Mouse (Mus musculus) myocyte (in vitro differentiated cells): Measurements from ENCODE around the gene Ddah2. TPM values are rescaled to one million over a fixed set of nuclear protein-coding genes. Genes with fewer than 3 reads are reported as not detected.

Experiments used
- H3K27me3 ChIP-seq: one replicate; pipeline ENCODE4 v1.6.1; 2011; ENCODE audit not compliant: control insufficient read depth, insufficient read depth, insufficient read length
- H3K36me3 ChIP-seq: one replicate; pipeline ENCODE4 v1.6.1; 2011; ENCODE audit not compliant: control insufficient read depth, insufficient read depth
- H3K4me2 ChIP-seq: one replicate; pipeline ENCODE4 v1.6.1; 2011; ENCODE audit warnings: low read depth, control low read depth
- H3K4me3 ChIP-seq: one replicate; pipeline ENCODE4 v1.5.1; 2011; ENCODE audit warnings: mild to moderate bottlenecking, control low read depth, moderate library complexity
- H3K79me2 ChIP-seq: one replicate; pipeline ENCODE4 v1.6.1; 2011; ENCODE audit not compliant: control insufficient read depth, insufficient read depth
- H3ac ChIP-seq: one replicate; pipeline ENCODE4 v1.6.1; 2011; ENCODE audit not compliant: control insufficient read depth, insufficient read length
- CEBPB ChIP-seq: IDR thresholded peaks from 2 replicates; pipeline ENCODE4 v1.6.1; 2011; ENCODE audit warnings: mild to moderate bottlenecking, moderate library complexity; ENCODE audit not compliant: poor library complexity, insufficient read depth, severe bottlenecking
- E2F4 ChIP-seq: IDR thresholded peaks from one replicate; pipeline ENCODE4 v1.6.1; 2011; ENCODE audit warnings: mild to moderate bottlenecking, control low read depth, moderate library complexity; ENCODE audit not compliant: insufficient read depth
- MAX ChIP-seq: IDR thresholded peaks from one replicate; pipeline ENCODE4 v1.6.1; 2011; ENCODE audit warnings: low read depth, mild to moderate bottlenecking, control low read depth
- MYOD1 ChIP-seq, 3 experiments: IDR thresholded peaks; one replicate each; pipeline ENCODE4 v1.6.1; 2011; ENCODE audit warnings: control low read depth in 2 of 3, low read depth in 2 of 3, mild to moderate bottlenecking in 2 of 3, moderate library complexity in 1 of 3; ENCODE audit not compliant: insufficient read length in 2 of 3, control insufficient read depth in 1 of 3
- MYOG ChIP-seq, 3 experiments: IDR thresholded peaks; one replicate each; pipeline ENCODE4 v1.6.1; 2011; ENCODE audit warnings: control low read depth in 2 of 3, low read depth in 2 of 3, mild to moderate bottlenecking in 2 of 3; ENCODE audit not compliant: insufficient read length in 2 of 3, control insufficient read depth in 1 of 3, insufficient read depth in 1 of 3
- POLR2A ChIP-seq: IDR thresholded peaks from one replicate; pipeline ENCODE4 v1.6.1; 2011; ENCODE audit warnings: low read depth, mild to moderate bottlenecking, control low read depth, moderate library complexity; ENCODE audit not compliant: insufficient read length
- POLR2AphosphoS2 ChIP-seq: IDR thresholded peaks from one replicate; pipeline ENCODE4 v1.6.1; 2011; ENCODE audit warnings: low read depth, control low read depth; ENCODE audit not compliant: insufficient read length
- REST ChIP-seq: IDR thresholded peaks from one replicate; pipeline ENCODE4 v1.6.1; 2011; ENCODE audit warnings: mild to moderate bottlenecking, control low read depth, moderate library complexity; ENCODE audit not compliant: insufficient read depth, insufficient read length
- SRF ChIP-seq: IDR thresholded peaks from one replicate; pipeline ENCODE4 v1.6.1; 2011; ENCODE audit warnings: low read depth; ENCODE audit not compliant: control insufficient read depth, insufficient read length
- TCF12 ChIP-seq: IDR thresholded peaks from one replicate; pipeline ENCODE4 v1.6.1; 2011; ENCODE audit warnings: mild to moderate bottlenecking, control low read depth; ENCODE audit not compliant: poor library complexity, insufficient read depth, severe bottlenecking
- TCF3 ChIP-seq: IDR thresholded peaks from one replicate; pipeline ENCODE4 v1.6.1; 2011; ENCODE audit warnings: low read depth, control low read depth; ENCODE audit not compliant: insufficient read length
- USF1 ChIP-seq: IDR thresholded peaks from one replicate; pipeline ENCODE4 v1.6.1; 2011; ENCODE audit warnings: low read depth, mild to moderate bottlenecking, control low read depth, moderate library complexity
- polyA plus RNA-seq: library from polyadenylated mRNA; unstranded; fragments of >200 nt; fragmentation: generic; extraction: Trizol; gene quantifications from one replicate; pipeline ENCODE4 v1.2.1, GENCODE M21; 2012; ENCODE audit warnings: missing spikeins

Ddah2 gene
- polyA plus RNA-seq, 1 experiment, result 101 TPM

GRCm38 (mm10) chr17:35058316-35058715 lies 519 bp upstream of the Ddah2 start:
- TF ChIP-seq MAX, result no peak
- no peak for TF ChIP-seq TCF3
- no peak for TF ChIP-seq TCF12
- TF ChIP-seq MYOG (IDR thresholded peaks at IDR 0.05; ENCODE audit: control insufficient read depth in 1 of 3, insufficient read depth in 1 of 3, insufficient read length in 2 of 3, low read depth in 2 of 3), result no peak
- TF ChIP-seq MYOD1 (IDR thresholded peaks at IDR 0.05; ENCODE audit: control insufficient read depth in 1 of 3, insufficient read length in 2 of 3, low read depth in 2 of 3), result no peak
- no peak for TF ChIP-seq POLR2AphosphoS2
- TF ChIP-seq REST, result no peak
- TF ChIP-seq E2F4, result no peak
- peaks cover 19% of the 10 kb centered on the region for H3K79me2 ChIP-seq
- H3K36me3 ChIP-seq, result peaks cover 35% of the 10 kb centered on the region
- no peak overlapping the region for H3ac ChIP-seq
- H3K4me2 ChIP-seq, result peak overlapping the region; percentile 72
- no peaks in the 10 kb centered on the region for H3K27me3 ChIP-seq
- H3K4me3 ChIP-seq, result peak overlapping the region; percentile 65

GRCm38 (mm10) chr17:35060071-35060470 lies 1.2 kb downstream of the Ddah2 start:
- no peak overlapping the region for H3ac ChIP-seq
- peaks cover 7% of the 10 kb centered on the region for H3K79me2 ChIP-seq
- H3K27me3 ChIP-seq, result no peaks in the 10 kb centered on the region
- TF ChIP-seq POLR2AphosphoS2 (no peak), E2F4 (no peak), MAX (no peak), TCF12 (no peak), SRF (no peak)
- H3K4me2 ChIP-seq, result peak overlapping the region; percentile 72
- H3K36me3 ChIP-seq, result peaks cover 21% of the 10 kb centered on the region
- peak overlapping the region; percentile 65 for H3K4me3 ChIP-seq

- H3K4me2 ChIP-seq, result no peak overlapping the region
- H3K36me3 ChIP-seq, result peaks cover 16% of the 10 kb centered on the region
- H3K79me2 ChIP-seq, result peaks cover 6% of the 10 kb centered on the region
- H3ac ChIP-seq, result no peak overlapping the region
- no peak overlapping the region for H3K4me3 ChIP-seq
- TF ChIP-seq REST, result no peak
- TF ChIP-seq POLR2AphosphoS2, result no peak
- TF ChIP-seq USF1, result no peak
- TF ChIP-seq CEBPB, result no peak
- H3K27me3 ChIP-seq, result no peaks in the 10 kb centered on the region
Measured at GRCm38 (mm10) chr17:35060737-35061297, 2.0 kb downstream of the Ddah2 start.

- H3K4me2 ChIP-seq, result no peak overlapping the region
- no peak overlapping the region for H3ac ChIP-seq
- H3K4me3 ChIP-seq, result no peak overlapping the region
- no peak for TF ChIP-seq POLR2AphosphoS2
- no peak for TF ChIP-seq USF1
- TF ChIP-seq MAX, result no peak
- TF ChIP-seq TCF3, result no peak
- no peak for TF ChIP-seq TCF12
- TF ChIP-seq REST, result no peak
- TF ChIP-seq MYOD1 (IDR thresholded peaks at IDR 0.05; ENCODE audit: control insufficient read depth in 1 of 3, insufficient read length in 2 of 3, low read depth in 2 of 3), result no peak
- TF ChIP-seq POLR2A, result no peak
- TF ChIP-seq E2F4, result no peak
- peaks cover 12% of the 10 kb centered on the region for H3K36me3 ChIP-seq
- H3K79me2 ChIP-seq, result peaks cover 6% of the 10 kb centered on the region
- no peaks in the 10 kb centered on the region for H3K27me3 ChIP-seq
Measured at GRCm38 (mm10) chr17:35061299-35061698, 2.5 kb downstream of the Ddah2 start.

GRCm38 (mm10) chr17:35063466-35063865 lies 4.6 kb downstream of the Ddah2 start:
- TF ChIP-seq POLR2AphosphoS2, result no peak
- no peak for TF ChIP-seq SRF
- no peak for TF ChIP-seq USF1
- no peak for TF ChIP-seq MYOD1 (IDR thresholded peaks at IDR 0.05; ENCODE audit: control insufficient read depth in 1 of 3, insufficient read length in 2 of 3, low read depth in 2 of 3)
- TF ChIP-seq TCF3, result no peak
- no peak for TF ChIP-seq POLR2A
- TF ChIP-seq TCF12, result no peak
- no peak for TF ChIP-seq MAX
- TF ChIP-seq MYOG (IDR thresholded peaks at IDR 0.05; ENCODE audit: control insufficient read depth in 1 of 3, insufficient read depth in 1 of 3, insufficient read length in 2 of 3, low read depth in 2 of 3), result no peak
- TF ChIP-seq REST, result no peak
- no peak for TF ChIP-seq E2F4
- no peak for TF ChIP-seq CEBPB
- H3K4me2 ChIP-seq, result no peak overlapping the region
- H3K36me3 ChIP-seq, result peaks cover 3% of the 10 kb centered on the region
- H3K4me3 ChIP-seq, result no peak overlapping the region
- no peaks in the 10 kb centered on the region for H3K27me3 ChIP-seq
- H3ac ChIP-seq, result no peak overlapping the region
- peaks cover 6% of the 10 kb centered on the region for H3K79me2 ChIP-seq
